Comparison of ENCODE assay signal across 15 mouse cellular contexts in genomic region chrX:11082171-11082570, GRCm38 (mm10).
"Had no signal": no experiment of that assay in that cellular context is flagged by ENCODE, and none has a peak within 500 bp of the region (broad histone marks: within the 10 kb centered on the region; RNA-seq: fewer than 3 reads in every experiment).

No protein-coding gene starts in this region.

- H3K9me3 ChIP-seq: limb, embryonic 15.5 days; midbrain, embryonic 12.5 days; neural tube, embryonic 13.5 days; stomach, embryonic 15.5 days had no signal

- H3K36me3 ChIP-seq: limb, embryonic 15.5 days; midbrain, embryonic 12.5 days; neural tube, embryonic 13.5 days; stomach, embryonic 15.5 days had no signal

- H3K27me3 ChIP-seq: midbrain, embryonic 12.5 days; neural tube, embryonic 13.5 days; stomach, embryonic 15.5 days had no signal

- ATAC-seq: inflammation-experienced regulatory T-cells, adult 6 months; intestine, postnatal 0 days; midbrain, embryonic 16.5 days had no signal

- DNase-seq: kidney, adult 8-10 months; kidney, postnatal 25 days; layer of hippocampus, adult 9-11 months; layer of hippocampus, postnatal 36 days; lung, postnatal 14 days; right cerebral cortex, postnatal 14 days; thymus, postnatal 4 days had no signal

- H3K4me3 ChIP-seq: limb, embryonic 15.5 days; midbrain, embryonic 12.5 days; neural tube, embryonic 13.5 days; stomach, embryonic 15.5 days had no signal

- H3K4me2 ChIP-seq: limb, embryonic 15.5 days; midbrain, embryonic 12.5 days; neural tube, embryonic 13.5 days; stomach, embryonic 15.5 days had no signal

- H3K27ac ChIP-seq: limb, embryonic 15.5 days; liver, embryonic 14.5 days; midbrain, embryonic 12.5 days; neural tube, embryonic 13.5 days; stomach, embryonic 15.5 days had no signal

- H3K9ac ChIP-seq: limb, embryonic 15.5 days; liver, embryonic 14.5 days; midbrain, embryonic 12.5 days; neural tube, embryonic 13.5 days; stomach, embryonic 15.5 days had no signal

- H3K4me1 ChIP-seq: limb, embryonic 15.5 days; midbrain, embryonic 12.5 days; neural tube, embryonic 13.5 days; stomach, embryonic 15.5 days had no signal
